Mouse (Mus musculus): ENCODE results near the gene Slc39a9. TPM values are rescaled to one million over a fixed set of nuclear protein-coding genes. Genes with fewer than 3 reads are reported as not detected.

The Slc39a9 gene
- polyA plus RNA-seq, 1 experiment from 2014 or later, result 14.0 TPM

GRCm38 (mm10) chr12:80721458-80721857, 77.8 kb downstream of the Slc39a9 start:
- Histone ChIP-seq H3K4me3 (no peak overlapping the region), H3K36me3 (no peaks in the 10 kb centered on the region), H3K4me2 (no peak overlapping the region), H3K9me3 (replicated peaks) (no peaks in the 10 kb centered on the region), H3K4me1 (replicated peaks) (0 out of 2 replicates have a peak, but pooled peaks cover under 1% of the 10 kb centered on the region), H3K27me3 (peaks cover 4% of the 10 kb centered on the region), H3K9ac (no peak overlapping the region), H3K27ac (no peak overlapping the region)
- no peak for ATAC-seq (replicated peaks; ENCODE audit: insufficient number of reproducible peaks, insufficient read depth, low FRiP score, low read depth)
- WGBS, result 81% methylated on average over 15 of the region's 15 CpGs

- H3K9ac ChIP-seq, result no peak overlapping the region
- H3K27me3 ChIP-seq, result peaks cover 12% of the 10 kb centered on the region
- H3K4me1 ChIP-seq (replicated peaks), result no peaks in the 10 kb centered on the region
- no peaks in the 10 kb centered on the region for H3K9me3 ChIP-seq (replicated peaks)
- ATAC-seq (replicated peaks; ENCODE audit: insufficient number of reproducible peaks, insufficient read depth, low FRiP score, low read depth), result no peak
- WGBS, result 24% methylated on average over 10 of the region's 10 CpGs
- no peak overlapping the region for H3K4me2 ChIP-seq
- H3K36me3 ChIP-seq, result no peaks in the 10 kb centered on the region
- no peak overlapping the region for H3K4me3 ChIP-seq
- no peak overlapping the region for H3K27ac ChIP-seq
Measured at GRCm38 (mm10) chr12:80724853-80725559, 81.3 kb downstream of the Slc39a9 start.

DNA sequence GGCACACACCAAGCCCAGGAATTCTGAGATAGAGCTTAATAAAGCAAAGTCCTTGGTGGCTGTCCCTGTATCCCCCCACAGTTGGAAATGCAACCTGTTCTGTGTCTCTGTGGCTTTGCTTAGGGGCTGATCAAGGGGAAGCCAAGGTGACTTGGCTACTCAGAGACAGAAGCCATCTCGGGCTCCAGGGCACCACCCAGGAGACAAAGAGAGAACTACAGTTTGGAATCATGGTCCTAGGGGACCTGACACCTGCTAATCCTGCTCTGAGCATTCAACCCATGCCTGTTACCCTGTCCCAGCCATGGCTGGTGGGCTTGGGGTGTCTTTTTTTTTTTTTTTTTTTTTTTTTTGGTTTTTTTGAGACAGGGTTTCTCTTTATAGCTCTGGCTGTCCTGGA, 84.5 kb downstream of the Slc39a9 start:
- Histone ChIP-seq H3K9me3 (replicated peaks) (no peaks in the 10 kb centered on the region), H3K9ac (no peak overlapping the region), H3K4me2 (no peak overlapping the region), H3K27ac (no peak overlapping the region), H3K27me3 (peaks cover 15% of the 10 kb centered on the region), H3K4me3 (no peak overlapping the region), H3K4me1 (replicated peaks) (no peaks in the 10 kb centered on the region), H3K36me3 (no peaks in the 10 kb centered on the region)
- no peak for ATAC-seq (replicated peaks; ENCODE audit: insufficient number of reproducible peaks, insufficient read depth, low FRiP score, low read depth)
- WGBS, result 17% methylated on average over 1 of the region's 1 CpGs

- no peak for ATAC-seq (replicated peaks; ENCODE audit: insufficient number of reproducible peaks, insufficient read depth, low FRiP score, low read depth)
- no peak overlapping the region for H3K9ac ChIP-seq
- H3K27me3 ChIP-seq, result peaks cover 15% of the 10 kb centered on the region
- no peaks in the 10 kb centered on the region for H3K9me3 ChIP-seq (replicated peaks)
- no peak overlapping the region for H3K27ac ChIP-seq
- no peaks in the 10 kb centered on the region for H3K4me1 ChIP-seq (replicated peaks)
- H3K4me3 ChIP-seq, result no peak overlapping the region
- H3K36me3 ChIP-seq, result no peaks in the 10 kb centered on the region
- 40% methylated on average over 2 of the region's 2 CpGs for WGBS
- no peak overlapping the region for H3K4me2 ChIP-seq
Measured at GRCm38 (mm10) chr12:80728814-80729213, 85.1 kb downstream of the Slc39a9 start.

DNA sequence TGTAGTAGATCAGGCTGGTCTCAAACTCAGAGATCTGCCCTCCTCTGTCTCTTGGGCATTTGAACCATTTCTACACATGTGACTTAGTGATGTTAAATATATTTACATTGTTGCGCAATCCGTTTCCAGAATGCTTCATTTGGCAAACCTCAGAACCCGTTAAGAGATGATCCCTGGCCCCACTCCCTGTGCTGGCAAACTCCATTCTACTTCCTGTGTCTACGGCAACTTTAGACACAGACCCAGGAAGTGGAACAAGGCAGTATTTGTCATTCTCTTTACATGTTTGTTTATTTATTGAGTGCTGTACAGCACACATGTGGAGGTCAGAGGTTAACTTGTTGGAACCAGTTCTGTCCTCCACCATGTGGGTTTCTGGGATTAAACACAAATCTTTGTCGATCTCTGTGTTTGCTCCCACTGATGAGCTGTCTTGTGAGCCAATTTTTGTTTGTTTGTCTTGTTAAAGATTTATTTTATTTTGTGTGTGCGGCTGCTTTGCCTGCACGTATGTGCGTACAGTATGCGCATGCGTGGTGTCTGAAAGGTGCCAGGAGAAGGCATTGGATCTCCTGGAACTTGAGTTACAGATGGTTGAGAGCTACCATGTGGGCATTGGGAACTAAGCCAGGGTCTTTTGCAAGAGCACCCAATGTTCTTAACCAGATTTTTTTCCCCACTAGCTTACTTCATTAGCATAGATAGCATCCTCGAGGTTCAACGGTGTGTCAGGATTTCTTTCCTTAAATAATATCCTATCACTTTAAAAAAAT, 86.3 kb downstream of the Slc39a9 start:
- Histone ChIP-seq H3K36me3 (no peaks in the 10 kb centered on the region), H3K4me2 (no peak overlapping the region), H3K4me1 (replicated peaks) (no peaks in the 10 kb centered on the region), H3K9ac (no peak overlapping the region), H3K27ac (no peak overlapping the region), H3K27me3 (peaks cover 15% of the 10 kb centered on the region), H3K4me3 (no peak overlapping the region), H3K9me3 (replicated peaks) (no peaks in the 10 kb centered on the region)
- ATAC-seq (replicated peaks; ENCODE audit: insufficient number of reproducible peaks, insufficient read depth, low FRiP score, low read depth), result no peak
- WGBS, result 78% methylated on average over 12 of the region's 12 CpGs

DNA sequence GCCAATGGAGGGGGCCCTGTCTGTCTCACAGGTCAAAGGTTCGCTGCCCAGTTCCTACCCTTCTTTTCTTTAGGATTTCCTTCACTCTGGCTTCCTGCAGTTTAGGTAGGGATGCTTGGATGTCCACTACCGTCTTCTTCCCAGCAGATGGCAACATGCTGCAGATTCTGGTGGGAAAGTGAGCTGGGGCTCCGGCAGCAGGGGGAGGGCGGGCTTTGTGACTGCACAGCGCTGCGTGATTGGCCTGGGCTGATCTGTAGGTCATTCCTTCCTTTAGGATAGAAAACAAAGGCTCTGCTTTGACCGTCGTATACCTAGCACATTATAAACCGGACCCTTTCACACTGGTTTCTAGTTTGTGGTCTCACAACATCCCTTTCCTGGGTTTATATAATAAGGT, 86.9 kb downstream of the Slc39a9 start:
- no peak overlapping the region for H3K27ac ChIP-seq
- H3K27me3 ChIP-seq, result peaks cover 16% of the 10 kb centered on the region
- peak; percentile 72; the same call in 1 of the 2 replicates for ATAC-seq (replicated peaks; ENCODE audit: insufficient number of reproducible peaks, insufficient read depth, low FRiP score, low read depth)
- H3K4me1 ChIP-seq (replicated peaks), result no peaks in the 10 kb centered on the region
- no peaks in the 10 kb centered on the region for H3K36me3 ChIP-seq
- no peak overlapping the region for H3K9ac ChIP-seq
- no peaks in the 10 kb centered on the region for H3K9me3 ChIP-seq (replicated peaks)
- peak overlapping the region; percentile 20; the same call in 1 of the 2 replicates for H3K4me2 ChIP-seq
- H3K4me3 ChIP-seq, result no peak overlapping the region
- 5% methylated on average over 9 of the region's 9 CpGs for WGBS

Other genes starting within 250 kb of the Slc39a9 start
- 8.6 and 11.1 TPM in 2 replicates for gene Dcaf5, start 207.3 kb upstream of the Slc39a9 start, polyA plus RNA-seq (2015; fragmentation: Nextera tagmentation; extraction: Ambion mirVana)
- 16.3 and 18.5 TPM in 2 replicates for gene Exd2, start 180.8 kb upstream of the Slc39a9 start, polyA plus RNA-seq (2015; fragmentation: Nextera tagmentation; extraction: Ambion mirVana)
- gene Galnt16, start 125.6 kb upstream of the Slc39a9 start, polyA plus RNA-seq (2015; fragmentation: Nextera tagmentation; extraction: Ambion mirVana), result 6.9 and 11.1 TPM in 2 replicates
- 133 and 168 TPM in 2 replicates for gene Erh, start 458 bp downstream of the Slc39a9 start, polyA plus RNA-seq (2015; fragmentation: Nextera tagmentation; extraction: Ambion mirVana)
- 0.40 and 0.55 TPM in 2 replicates for gene Plekhd1, start 48.7 kb downstream of the Slc39a9 start, polyA plus RNA-seq (2015; fragmentation: Nextera tagmentation; extraction: Ambion mirVana)
- gene Ccdc177, start 116.8 kb downstream of the Slc39a9 start, polyA plus RNA-seq (2015; fragmentation: Nextera tagmentation; extraction: Ambion mirVana), result not detected in 2 replicates
- gene Susd6, start 146.6 kb downstream of the Slc39a9 start, polyA plus RNA-seq (2015; fragmentation: Nextera tagmentation; extraction: Ambion mirVana), result 16.4 and 19.6 TPM in 2 replicates

All from heart, embryonic 15.5 days (tissue).